Comparison of ENCODE assay signal across 22 mouse cellular contexts in the genomic region with DNA sequence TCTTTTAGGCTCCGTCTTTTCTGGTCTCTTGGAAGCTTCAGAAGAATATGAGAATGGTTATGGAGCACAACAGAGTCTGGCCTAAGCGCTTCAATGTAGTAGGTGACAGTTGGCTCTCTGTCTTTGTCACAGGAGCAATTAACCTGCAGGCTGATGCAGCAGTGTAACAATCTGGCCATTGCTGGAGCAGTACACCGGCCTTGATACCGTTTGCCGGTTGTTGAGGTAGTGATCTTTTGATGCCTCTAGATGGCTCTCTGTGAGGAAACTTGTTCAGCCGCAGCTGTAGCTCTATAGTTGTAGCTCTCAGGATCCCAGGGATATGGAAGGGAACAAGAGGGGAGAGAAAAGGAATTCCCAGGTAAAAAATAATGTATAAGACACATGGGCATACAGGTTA.
DNase-seq lines count a peak whose midpoint lies in the region; ATAC-seq and TF ChIP-seq lines count a peak whose summit lies in the region.
"Had no signal": no experiment of that assay in that cellular context is flagged by ENCODE, and none has a peak within 500 bp of the region (broad histone marks: within the 10 kb centered on the region; RNA-seq: fewer than 3 reads in every experiment).

No protein-coding gene starts in this region.

- H3K27ac ChIP-seq in hindbrain, embryonic 15.5 days (replicated peaks) = no peak overlapping the region
- no peak overlapping the region for H3K27ac ChIP-seq in hindbrain, embryonic 11.5 days (ENCODE audit: low read depth, low read length)
- no peak overlapping the region for H3K27ac ChIP-seq in layer of hippocampus, adult 2 months
- no peak overlapping the region for H3K27ac ChIP-seq in midbrain, postnatal 0 days (ENCODE audit: low read depth, low read length)
- no peak overlapping the region for H3K27ac ChIP-seq in midbrain, embryonic 15.5 days
- H3K27ac ChIP-seq in liver, embryonic 12.5 days = no peak overlapping the region
- H3K27ac ChIP-seq: embryonic facial prominence, embryonic 13.5 days; forebrain, embryonic 13.5 days; heart, adult 2 months; heart, embryonic 15.5 days had no signal

- TF ChIP-seq CTCF in layer of hippocampus, adult 2 months (conservative IDR thresholded peaks at IDR 0.05) = peak; percentile 29; the same call in 1 of the 2 replicates
- peak; percentile 30; the same call in 1 of the 2 replicates for TF ChIP-seq CTCF in midbrain, postnatal 0 days (IDR thresholded peaks at IDR 0.05)

- no peaks in the 10 kb centered on the region for H3K36me3 ChIP-seq in hindbrain, embryonic 15.5 days
- H3K36me3 ChIP-seq in hindbrain, embryonic 11.5 days (ENCODE audit: control insufficient read depth, insufficient read depth, low read length) = no peaks in the 10 kb centered on the region
- H3K36me3 ChIP-seq in midbrain, postnatal 0 days (ENCODE audit: insufficient read depth, low read length) = no peaks in the 10 kb centered on the region
- no peaks in the 10 kb centered on the region for H3K36me3 ChIP-seq in midbrain, embryonic 15.5 days (replicated peaks)
- H3K36me3 ChIP-seq in liver, embryonic 12.5 days = no peaks in the 10 kb centered on the region
- H3K36me3 ChIP-seq: embryonic facial prominence, embryonic 13.5 days; heart, embryonic 15.5 days had no signal

- ATAC-seq in hindbrain, embryonic 15.5 days (ENCODE audit: low FRiP score, low read depth) = 0 out of 2 replicates have a peak, but pooled peaks have one; percentile 42
- ATAC-seq in hindbrain, embryonic 11.5 days (ENCODE audit: low FRiP score) = no peak
- ATAC-seq in midbrain, postnatal 0 days (ENCODE audit: low FRiP score) = no peak
- ATAC-seq in midbrain, embryonic 15.5 days (replicated peaks) = no peak
- ATAC-seq in liver, embryonic 12.5 days = no peak
- ATAC-seq: activated CD4-positive, CD25-positive, alpha-beta regulatory T cell, adult 4 months; forebrain, embryonic 13.5 days; inflammation-experienced regulatory T-cells, adult 6 months; Patski had no signal

- H3K4me2 ChIP-seq in hindbrain, embryonic 15.5 days = no peak overlapping the region
- no peak overlapping the region for H3K4me2 ChIP-seq in hindbrain, embryonic 11.5 days (replicated peaks; ENCODE audit: low read depth, low read length)
- H3K4me2 ChIP-seq in midbrain, postnatal 0 days (ENCODE audit: low read depth, low read length, poor library complexity, severe bottlenecking) = no peak overlapping the region
- no peak overlapping the region for H3K4me2 ChIP-seq in midbrain, embryonic 15.5 days
- no peak overlapping the region for H3K4me2 ChIP-seq in liver, embryonic 12.5 days
- H3K4me2 ChIP-seq: embryonic facial prominence, embryonic 13.5 days; forebrain, embryonic 13.5 days; heart, embryonic 11.5 days; heart, embryonic 15.5 days had no signal

- no peak overlapping the region for H3K9ac ChIP-seq in hindbrain, embryonic 15.5 days
- H3K9ac ChIP-seq in hindbrain, embryonic 11.5 days (ENCODE audit: low read depth, low read length) = no peak overlapping the region
- no peak overlapping the region for H3K9ac ChIP-seq in midbrain, postnatal 0 days (replicated peaks; ENCODE audit: low read length, poor library complexity, severe bottlenecking)
- no peak overlapping the region for H3K9ac ChIP-seq in midbrain, embryonic 15.5 days
- H3K9ac ChIP-seq in liver, embryonic 12.5 days = no peak overlapping the region
- H3K9ac ChIP-seq: embryonic facial prominence, embryonic 13.5 days; forebrain, embryonic 13.5 days; heart, embryonic 15.5 days had no signal

- H3K9me3 ChIP-seq in hindbrain, embryonic 15.5 days = no peaks in the 10 kb centered on the region
- no peaks in the 10 kb centered on the region for H3K9me3 ChIP-seq in hindbrain, embryonic 11.5 days (ENCODE audit: control insufficient read depth, low read length)
- H3K9me3 ChIP-seq in midbrain, postnatal 0 days (ENCODE audit: low read length) = no peaks in the 10 kb centered on the region
- H3K9me3 ChIP-seq in midbrain, embryonic 15.5 days = no peaks in the 10 kb centered on the region
- no peaks in the 10 kb centered on the region for H3K9me3 ChIP-seq in liver, embryonic 12.5 days (replicated peaks)
- H3K9me3 ChIP-seq: embryonic facial prominence, embryonic 13.5 days; forebrain, embryonic 13.5 days; heart, embryonic 15.5 days had no signal

- DNase-seq in hindbrain, embryonic 11.5 days (ENCODE audit: low spot score) = no peak
- no peak for DNase-seq in layer of hippocampus, adult 2 months (ENCODE audit: low spot score in 2 of 2)
- no peak for DNase-seq in layer of hippocampus, adult 11-12 months (ENCODE audit: low spot score)
- peak; percentile 66 for DNase-seq in midbrain, postnatal 0 days (ENCODE audit: low spot score)
- DNase-seq in naive thymus-derived CD4-positive, alpha-beta T cell, adult 2 months (ENCODE audit: low read depth) = peak; percentile 33
- DNase-seq: adrenal gland, postnatal 14 days; cerebellum, adult 18-20 months; cerebellum, adult 9-11 months; cerebellum, postnatal 36 days; gastrocnemius, postnatal 14 days; heart, adult 2 months; heart, postnatal 14 days had no signal

- no peaks in the 10 kb centered on the region for H3K4me1 ChIP-seq in hindbrain, embryonic 15.5 days (replicated peaks)
- no peaks in the 10 kb centered on the region for H3K4me1 ChIP-seq in hindbrain, embryonic 11.5 days (replicated peaks; ENCODE audit: control insufficient read depth, insufficient read depth, low read length)
- H3K4me1 ChIP-seq in midbrain, postnatal 0 days (ENCODE audit: insufficient read depth, low read length) = no peaks in the 10 kb centered on the region
- H3K4me1 ChIP-seq in midbrain, embryonic 15.5 days = no peaks in the 10 kb centered on the region
- no peaks in the 10 kb centered on the region for H3K4me1 ChIP-seq in liver, embryonic 12.5 days
- H3K4me1 ChIP-seq: embryonic facial prominence, embryonic 13.5 days; forebrain, embryonic 13.5 days; heart, embryonic 15.5 days had no signal

- no peak overlapping the region for H3K4me3 ChIP-seq in hindbrain, embryonic 15.5 days
- no peak overlapping the region for H3K4me3 ChIP-seq in hindbrain, embryonic 11.5 days (ENCODE audit: low read depth, low read length)
- H3K4me3 ChIP-seq in layer of hippocampus, adult 2 months = no peak overlapping the region
- H3K4me3 ChIP-seq in midbrain, postnatal 0 days (ENCODE audit: low read depth, low read length) = no peak overlapping the region
- no peak overlapping the region for H3K4me3 ChIP-seq in midbrain, embryonic 15.5 days
- no peak overlapping the region for H3K4me3 ChIP-seq in liver, embryonic 12.5 days
- H3K4me3 ChIP-seq: embryonic facial prominence, embryonic 13.5 days; forebrain, embryonic 13.5 days; heart, adult 2 months; heart, embryonic 15.5 days had no signal

- H3K27me3 ChIP-seq in hindbrain, embryonic 15.5 days = no peaks in the 10 kb centered on the region
- H3K27me3 ChIP-seq in hindbrain, embryonic 11.5 days (ENCODE audit: control insufficient read depth, insufficient read depth, low read length) = no peaks in the 10 kb centered on the region
- no peaks in the 10 kb centered on the region for H3K27me3 ChIP-seq in midbrain, postnatal 0 days (ENCODE audit: insufficient read depth, low read length)
- H3K27me3 ChIP-seq in midbrain, embryonic 15.5 days (replicated peaks) = no peaks in the 10 kb centered on the region
- H3K27me3 ChIP-seq in liver, embryonic 12.5 days (replicated peaks) = no peaks in the 10 kb centered on the region
- H3K27me3 ChIP-seq: embryonic facial prominence, embryonic 13.5 days; forebrain, embryonic 13.5 days; heart, embryonic 15.5 days; Patski had no signal

- 53% methylated on average over 6 of the region's 6 CpGs for WGBS in hindbrain, embryonic 15.5 days
- WGBS in hindbrain, embryonic 11.5 days = 63% methylated on average over 6 of the region's 6 CpGs
- 59% methylated on average over 6 of the region's 6 CpGs for WGBS in midbrain, postnatal 0 days
- WGBS in midbrain, embryonic 15.5 days = 65% methylated on average over 6 of the region's 6 CpGs
- 48% methylated on average over 6 of the region's 6 CpGs for WGBS in liver, embryonic 12.5 days (ENCODE audit: insufficient replicate concordance)

Comparison
In these comparisons a context has a peak if more than half of its experiments do, and no peak if none do; other contexts are left out.
1. DNase-seq: peak in midbrain, postnatal 0 days (single experiment) and naive thymus-derived CD4-positive, alpha-beta T cell, adult 2 months (single experiment); none in hindbrain, embryonic 11.5 days (single experiment), layer of hippocampus, adult 2 months (0 of 2) and layer of hippocampus, adult 11-12 months (single experiment).